Mouse (Mus musculus) C2C12 (cell line): ENCODE results near the gene Mcoln3. TPM values are rescaled to one million over a fixed set of nuclear protein-coding genes. Genes with fewer than 3 reads are reported as not detected.

Experiments used
- H3K27me3 ChIP-seq: one replicate; pipeline ENCODE4 v1.6.1; 2011; ENCODE audit not compliant: control insufficient read depth, insufficient read depth, insufficient read length
- H3K36me3 ChIP-seq: one replicate; pipeline ENCODE4 v1.6.1; 2011; ENCODE audit not compliant: control insufficient read depth, insufficient read depth
- H3K4me3 ChIP-seq: one replicate; pipeline ENCODE4 v1.5.1; 2011; ENCODE audit warnings: mild to moderate bottlenecking, control low read depth; ENCODE audit not compliant: poor library complexity, insufficient read depth, severe bottlenecking
- H3K79me2 ChIP-seq: one replicate; pipeline ENCODE4 v1.6.1; 2011; ENCODE audit not compliant: control insufficient read depth, insufficient read depth
- H3K79me3 ChIP-seq: one replicate; pipeline ENCODE4 v1.6.1; 2011; ENCODE audit warnings: low read depth, control low read depth
- H3ac ChIP-seq: one replicate; pipeline ENCODE3; 2011; ENCODE audit warnings: low read depth; ENCODE audit not compliant: control insufficient read depth, insufficient read length
- CEBPB ChIP-seq: IDR thresholded peaks from one replicate; pipeline ENCODE4 v1.6.1; 2011; ENCODE audit warnings: low read depth, mild to moderate bottlenecking, control low read depth, moderate library complexity
- CTCF ChIP-seq: IDR thresholded peaks from one replicate; pipeline ENCODE4 v1.5.1; 2011; ENCODE audit not compliant: control insufficient read depth, insufficient read depth, insufficient read length
- FOSL1 ChIP-seq: IDR thresholded peaks from one replicate; pipeline ENCODE4 v1.8.0; 2011; ENCODE audit warnings: mild to moderate bottlenecking, low read length; ENCODE audit not compliant: poor library complexity, insufficient read depth, severe bottlenecking
- MAX ChIP-seq: IDR thresholded peaks from one replicate; pipeline ENCODE4 v1.6.1; 2011; ENCODE audit warnings: mild to moderate bottlenecking, control low read depth
- MYOD1 ChIP-seq: IDR thresholded peaks from one replicate; pipeline ENCODE4 v1.6.1; 2011; ENCODE audit warnings: low read depth; ENCODE audit not compliant: control insufficient read depth, insufficient read length
- MYOG ChIP-seq: IDR thresholded peaks from one replicate; pipeline ENCODE4 v1.6.1; 2011; ENCODE audit not compliant: control insufficient read depth, insufficient read length; ENCODE audit errors: extremely low read depth
- USF1 ChIP-seq: IDR thresholded peaks from one replicate; pipeline ENCODE4 v1.6.1; 2011; ENCODE audit warnings: low read depth, mild to moderate bottlenecking, control low read depth, moderate library complexity
- polyA plus RNA-seq: library from polyadenylated mRNA; unstranded; fragments of >200 nt; fragmentation: generic; extraction: Trizol; gene quantifications from one replicate; pipeline ENCODE4 v1.2.1, GENCODE M21; 2012; ENCODE audit warnings: missing spikeins

Gene Mcoln3
- polyA plus RNA-seq, 1 experiment: not detected

DNA sequence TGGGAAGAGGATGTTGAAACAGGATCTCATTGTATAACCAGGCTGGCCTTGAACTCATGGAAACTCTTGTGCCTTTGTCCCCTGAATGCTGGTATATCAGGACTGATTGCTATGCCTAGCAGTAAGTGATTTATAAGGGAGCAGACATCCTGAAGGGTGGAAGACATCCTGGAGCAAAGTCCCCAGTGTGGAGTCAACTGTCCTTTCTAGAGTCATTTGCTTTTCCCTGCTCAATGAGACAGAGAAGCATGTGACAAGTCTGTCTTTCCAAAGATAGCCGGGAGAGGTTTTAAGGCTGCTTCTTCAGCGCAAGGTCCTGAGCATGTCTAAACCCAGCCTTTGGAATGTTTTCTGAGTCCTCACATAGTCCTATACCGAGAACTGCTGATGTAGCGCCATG lies 52.1 kb downstream of the Mcoln3 start:
- Histone ChIP-seq H3K4me3 (no peak overlapping the region), H3ac (no peak overlapping the region), H3K79me2 (no peaks in the 10 kb centered on the region), H3K36me3 (no peaks in the 10 kb centered on the region), H3K27me3 (no peaks in the 10 kb centered on the region), H3K79me3 (no peaks in the 10 kb centered on the region)
- TF ChIP-seq MAX (no peak), MYOG (no peak)

DNA sequence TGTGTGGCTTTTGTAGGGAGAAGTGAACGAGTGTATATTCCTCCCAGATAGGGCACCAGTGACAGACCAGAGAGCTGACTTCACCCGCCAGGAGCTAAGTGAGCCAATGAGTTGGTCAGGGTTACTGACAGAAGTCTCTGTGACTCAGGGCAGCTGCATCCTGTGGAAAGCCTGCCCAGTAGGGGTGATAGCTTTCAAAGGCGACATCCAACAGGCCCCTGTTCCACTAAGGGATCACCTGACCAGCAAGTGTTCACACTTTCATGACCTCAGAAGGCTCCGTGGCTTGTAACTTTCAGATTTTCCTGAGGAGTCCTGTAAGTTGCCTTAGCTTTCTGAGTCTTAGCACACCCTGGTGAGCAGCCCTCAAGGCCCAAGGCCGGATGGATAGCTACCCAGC lies 55.8 kb downstream of the Mcoln3 start:
- H3K79me2 ChIP-seq: no peaks in the 10 kb centered on the region
- no peaks in the 10 kb centered on the region for H3K79me3 ChIP-seq
- TF ChIP-seq USF1 (no peak), CEBPB (no peak), MAX (no peak), CTCF (no peak), MYOG (no peak), FOSL1 (no peak), MYOD1 (no peak)
- no peak overlapping the region for H3ac ChIP-seq
- no peaks in the 10 kb centered on the region for H3K36me3 ChIP-seq
- no peaks in the 10 kb centered on the region for H3K27me3 ChIP-seq
- no peak overlapping the region for H3K4me3 ChIP-seq

DNA sequence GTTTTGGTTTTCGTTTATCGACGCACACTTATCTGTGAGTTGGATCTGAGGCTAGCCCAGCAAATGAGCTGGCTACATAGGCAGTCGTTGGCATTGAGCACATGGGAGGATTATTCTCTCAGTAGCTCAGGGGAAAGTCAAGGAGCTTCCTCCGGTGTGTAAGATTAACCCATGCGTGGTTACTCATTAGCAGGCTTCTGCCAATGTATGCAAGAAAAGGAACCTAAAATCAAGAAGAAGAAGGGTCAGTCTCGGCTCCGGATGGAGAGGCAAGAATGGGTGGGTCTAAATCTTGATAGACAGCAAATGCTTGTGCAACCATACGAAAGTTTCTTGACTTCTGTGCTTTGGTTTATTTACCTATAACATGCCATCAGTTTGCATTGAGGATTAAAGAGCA lies 57.0 kb downstream of the Mcoln3 start:
- H3K4me3 ChIP-seq: no peak overlapping the region
- no peaks in the 10 kb centered on the region for H3K27me3 ChIP-seq
- H3K79me2 ChIP-seq: no peaks in the 10 kb centered on the region
- no peaks in the 10 kb centered on the region for H3K36me3 ChIP-seq
- TF ChIP-seq MYOD1 (no peak), USF1 (no peak), CTCF (no peak), MAX (no peak), MYOG (no peak), FOSL1 (no peak), CEBPB (no peak)
- no peak overlapping the region for H3ac ChIP-seq
- no peaks in the 10 kb centered on the region for H3K79me3 ChIP-seq

DNA sequence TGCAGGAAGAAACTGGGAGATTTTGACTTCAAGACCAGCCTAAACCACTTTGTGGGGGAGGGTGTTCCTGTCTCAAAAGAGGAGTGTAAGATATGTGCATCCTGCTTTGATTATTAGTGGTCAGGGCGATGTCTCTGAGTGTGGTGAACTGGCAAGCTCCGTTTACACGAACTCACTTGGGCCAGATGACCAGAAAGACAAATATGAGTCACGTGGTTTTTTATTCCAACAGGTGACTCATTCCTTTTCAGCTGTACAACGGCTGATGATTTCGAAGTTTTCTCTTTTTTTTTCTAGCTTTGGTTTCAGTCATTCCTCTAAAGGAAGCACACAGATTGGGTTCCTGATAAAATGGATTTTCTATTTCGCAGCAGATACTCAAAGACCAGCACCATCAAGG lies 60.0 kb downstream of the Mcoln3 start:
- TF ChIP-seq MYOG: no peak
- TF ChIP-seq CEBPB: no peak
- no peak for TF ChIP-seq CTCF
- peak; percentile 19 for TF ChIP-seq FOSL1
- no peak for TF ChIP-seq MYOD1
- no peak for TF ChIP-seq MAX
- peak; percentile 90 for TF ChIP-seq USF1
- H3K4me3 ChIP-seq: no peak overlapping the region
- no peak overlapping the region for H3ac ChIP-seq
- H3K27me3 ChIP-seq: no peaks in the 10 kb centered on the region
- no peaks in the 10 kb centered on the region for H3K79me3 ChIP-seq
- H3K36me3 ChIP-seq: no peaks in the 10 kb centered on the region
- H3K79me2 ChIP-seq: no peaks in the 10 kb centered on the region

DNA sequence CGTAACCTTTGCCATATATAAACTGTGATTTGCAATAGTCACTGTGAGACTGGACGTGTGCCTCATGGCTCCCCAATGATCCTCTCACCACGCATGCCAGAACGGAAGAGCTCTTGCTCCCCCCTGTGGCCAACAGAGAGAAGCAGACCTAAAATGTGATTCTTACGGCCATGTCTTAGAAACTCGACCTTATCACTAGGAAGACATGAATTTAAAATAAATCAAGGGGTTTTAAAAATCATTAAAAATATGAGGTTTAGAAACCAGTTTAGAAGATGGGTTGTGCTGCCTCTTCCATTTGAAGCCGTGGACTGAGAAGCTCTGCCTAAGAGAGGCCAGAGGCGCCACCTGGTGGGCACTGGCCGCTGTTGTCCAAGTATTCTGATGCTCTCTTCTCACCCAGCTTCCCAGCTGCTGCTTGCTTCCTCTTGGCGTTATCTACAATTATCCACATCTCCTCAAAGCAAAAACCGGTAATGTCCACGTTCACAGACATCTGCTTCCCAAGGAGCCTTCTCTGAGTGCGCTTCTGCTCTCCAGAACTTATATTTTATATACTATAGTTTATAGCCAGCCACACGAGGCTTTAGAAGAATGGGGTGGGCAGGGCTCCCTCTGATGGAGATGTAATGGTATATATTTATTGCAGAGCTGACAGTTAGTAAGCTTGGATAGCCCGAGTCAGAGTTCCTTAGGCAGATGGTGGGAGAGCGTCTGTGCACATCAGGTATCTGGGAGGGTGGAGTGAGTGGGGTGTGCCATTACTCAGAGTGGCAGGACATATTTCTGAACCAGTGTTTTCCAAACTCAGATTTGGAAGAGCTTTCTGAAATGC lies 60.7 kb downstream of the Mcoln3 start:
- H3K79me3 ChIP-seq: no peaks in the 10 kb centered on the region
- no peaks in the 10 kb centered on the region for H3K79me2 ChIP-seq
- H3K4me3 ChIP-seq: no peak overlapping the region
- H3K27me3 ChIP-seq: no peaks in the 10 kb centered on the region
- H3ac ChIP-seq: no peak overlapping the region
- H3K36me3 ChIP-seq: no peaks in the 10 kb centered on the region
- TF ChIP-seq MAX (peak; percentile 30), CEBPB (no peak), MYOD1 (no peak), CTCF (peak; percentile 83), FOSL1 (no peak)

- H3K36me3 ChIP-seq: no peaks in the 10 kb centered on the region
- no peak for TF ChIP-seq FOSL1
- TF ChIP-seq CTCF: no peak
- no peak for TF ChIP-seq MAX
- no peak for TF ChIP-seq CEBPB
- no peak for TF ChIP-seq MYOD1
- no peak for TF ChIP-seq USF1
- no peak for TF ChIP-seq MYOG
- no peaks in the 10 kb centered on the region for H3K79me3 ChIP-seq
- H3K79me2 ChIP-seq: no peaks in the 10 kb centered on the region
- H3ac ChIP-seq: no peak overlapping the region
- no peak overlapping the region for H3K4me3 ChIP-seq
- H3K27me3 ChIP-seq: no peaks in the 10 kb centered on the region
These were observed 63.1 kb downstream of the Mcoln3 start for GRCm38 (mm10) chr3:146180341-146180740.
